Mouse (Mus musculus) liver, embryonic 14.5 days (tissue): ENCODE data around the gene Scarb1.

Source experiments
- CTCF ChIP-seq: IDR thresholded peaks from 2 replicates; pipeline ENCODE4 v1.5.1; 2016; ENCODE audit warnings: antibody characterized with exemption, low read depth, control low read depth
- EP300 ChIP-seq: IDR thresholded peaks from 2 replicates; pipeline ENCODE4 v1.6.1; 2016; ENCODE audit warnings: antibody characterized with exemption, low read depth

GRCm38 (mm10) chr5:125291895-125292294, 49.0 kb downstream of the Scarb1 start:
- TF ChIP-seq CTCF (no peak), EP300 (no peak)
